Mouse (Mus musculus) cerebellum, adult 9-11 months (tissue): ENCODE data around the gene Trappc10.
"Not testable (repeated sequence)": the region's sequence is repeated elsewhere in the genome, so short reads cannot be mapped to it uniquely, and the experiment has no call there.

Source experiments
- DNase-seq: peaks from one replicate; pipeline ENCODE4 v3.0.0; 2022

Trappc10 gene

GRCm38 (mm10) chr10:78186076-78186475, 58.4 kb downstream of the Trappc10 start:
- not testable (repeated sequence) for DNase-seq

GRCm38 (mm10) chr10:78185381-78185725, 59.1 kb downstream of the Trappc10 start:
- DNase-seq = no peak

GRCm38 (mm10) chr10:78184531-78185380, 59.7 kb downstream of the Trappc10 start, which contains the start of gene Pwp2:
Pwp2 (minus strand) TSS chr10:78185149.
- peak; percentile 87 for DNase-seq

- DNase-seq = no peak
Measured at GRCm38 (mm10) chr10:78183577-78183976, 60.9 kb downstream of the Trappc10 start.

- DNase-seq = no peak
Measured at GRCm38 (mm10) chr10:78182321-78182720, 62.1 kb downstream of the Trappc10 start.

- DNase-seq = no peak
Measured at GRCm38 (mm10) chr10:78174474-78174873, 70.0 kb downstream of the Trappc10 start.

- no peak for DNase-seq
Measured at GRCm38 (mm10) chr10:78171581-78171980, 72.9 kb downstream of the Trappc10 start.

- peak; percentile 61 for DNase-seq
Measured at GRCm38 (mm10) chr10:78171057-78171456, 73.4 kb downstream of the Trappc10 start.

GRCm38 (mm10) chr10:78170445-78170844, 74.0 kb downstream of the Trappc10 start:
- peak; percentile 59 for DNase-seq

- DNase-seq = peak; percentile 100
Measured at GRCm38 (mm10) chr10:78169281-78170042, 75.0 kb downstream of the Trappc10 start, which contains the start of gene D10Jhu81e. D10Jhu81e (minus strand) TSS chr10:78169782.

GRCm38 (mm10) chr10:78168792-78169191, 75.6 kb downstream of the Trappc10 start:
- peak; percentile 60 for DNase-seq

- DNase-seq = no peak
Measured at GRCm38 (mm10) chr10:78167775-78168174, 76.7 kb downstream of the Trappc10 start.

GRCm38 (mm10) chr10:78167333-78167732, 77.1 kb downstream of the Trappc10 start:
- peak; percentile 75 for DNase-seq

GRCm38 (mm10) chr10:78165256-78166005, 79.0 kb downstream of the Trappc10 start:
- DNase-seq = peak; percentile 70

- DNase-seq = peak; percentile 89
Measured at GRCm38 (mm10) chr10:78164786-78165185, 79.7 kb downstream of the Trappc10 start.

GRCm38 (mm10) chr10:78163923-78164322, 80.5 kb downstream of the Trappc10 start:
- peak; percentile 80 for DNase-seq

- DNase-seq = peak; percentile 54
Measured at GRCm38 (mm10) chr10:78163241-78163640, 81.2 kb downstream of the Trappc10 start.

- no peak for DNase-seq
Measured at GRCm38 (mm10) chr10:78162646-78163045, 81.8 kb downstream of the Trappc10 start.

- no peak for DNase-seq
Measured at GRCm38 (mm10) chr10:78161096-78161495, 83.3 kb downstream of the Trappc10 start.

- DNase-seq = peak; percentile 43
Measured at GRCm38 (mm10) chr10:78160369-78161095, 83.9 kb downstream of the Trappc10 start.

- peak; percentile 83 for DNase-seq
Measured at GRCm38 (mm10) chr10:78159906-78160305, 84.5 kb downstream of the Trappc10 start.

- peak; percentile 72 for DNase-seq
Measured at GRCm38 (mm10) chr10:78159252-78159878, 85.1 kb downstream of the Trappc10 start.
